Mouse (Mus musculus) heart, postnatal 36 days (tissue): ENCODE results near the gene Pacs2. TPM values are rescaled to one million over a fixed set of nuclear protein-coding genes. Genes with fewer than 3 reads are reported as not detected.
A peak's percentile ranks its signal among the peaks of the same experiment; 100 is the strongest.

ENCODE experiments used
- DNase-seq, 2 experiments: peaks; one replicate each; pipeline ENCODE4 v3.0.0; 2021 to 2022
- intact Hi-C: fragments of 180-260 bp; cut with DNase I; formaldehyde crosslinking; loops from one replicate; pipeline ENCODE4 v1.15.1; 2025
- total RNA-seq, 2 experiments: library from RNA; stranded (reverse); gene quantifications; 2 replicates each; pipeline ENCODE4 v1.2.3; 2021

Gene Pacs2
- total RNA-seq, 2 experiments from 2014 or later = 32.5 to 38.9 TPM

DNA sequence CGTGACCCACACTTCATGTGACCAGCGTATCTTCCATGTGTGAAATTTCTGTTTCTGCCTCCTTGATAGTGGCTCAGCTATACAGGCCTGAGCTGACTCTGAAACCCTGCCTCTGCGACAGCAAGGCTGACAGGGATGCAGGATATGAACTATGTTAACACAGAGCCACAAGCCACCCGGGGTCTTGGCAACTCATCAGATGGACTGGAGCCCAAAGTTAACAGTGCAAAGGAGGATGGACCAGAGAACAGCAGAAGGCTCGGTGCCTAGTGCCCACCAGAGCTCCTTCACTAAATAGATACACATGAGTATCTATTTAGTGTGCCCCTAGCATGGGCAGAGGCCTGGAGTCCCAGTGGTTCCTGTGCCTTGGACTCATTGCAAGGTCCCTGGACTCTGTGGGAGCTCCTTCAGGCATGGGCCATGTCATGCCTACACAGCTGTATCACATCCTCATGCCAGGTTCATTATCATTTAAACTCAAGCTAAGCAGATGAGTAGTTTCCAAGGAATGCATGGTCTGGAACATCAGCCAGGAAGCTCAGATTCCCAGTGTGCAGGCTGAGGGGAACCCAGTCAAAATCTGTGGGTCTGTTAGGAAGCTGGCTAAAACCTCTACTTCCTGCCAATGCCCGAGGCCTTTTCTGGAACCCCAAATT is 2.5 kb upstream of the Pacs2 start:
- DNase-seq = peak in 1 of 2 experiments; percentile 28

DNA sequence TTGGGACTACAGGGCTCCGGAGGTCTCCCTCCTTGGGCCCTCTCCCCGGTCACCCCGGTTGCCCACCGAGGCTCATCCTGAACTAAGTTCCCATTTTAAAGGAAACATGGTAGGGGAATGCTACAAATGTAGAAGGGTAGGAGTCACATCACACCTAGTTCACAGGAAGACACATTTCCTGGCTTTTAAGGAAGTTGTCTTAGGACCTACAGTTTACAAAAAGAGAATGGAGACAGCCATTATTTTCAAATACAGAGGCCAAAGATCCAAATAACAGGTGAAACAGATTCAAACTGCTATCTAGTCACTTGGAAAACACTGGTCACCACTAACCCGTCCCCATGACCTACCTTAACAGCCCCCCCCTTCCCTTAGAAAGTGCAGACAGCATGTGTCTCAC is 1.9 kb upstream of the Pacs2 start:
- DNase-seq = no peak
- intact Hi-C loops = no loop called here

More for the DNA sequence above, 2.5 kb upstream of the Pacs2 start:
- intact Hi-C loops = no loop called here

DNA sequence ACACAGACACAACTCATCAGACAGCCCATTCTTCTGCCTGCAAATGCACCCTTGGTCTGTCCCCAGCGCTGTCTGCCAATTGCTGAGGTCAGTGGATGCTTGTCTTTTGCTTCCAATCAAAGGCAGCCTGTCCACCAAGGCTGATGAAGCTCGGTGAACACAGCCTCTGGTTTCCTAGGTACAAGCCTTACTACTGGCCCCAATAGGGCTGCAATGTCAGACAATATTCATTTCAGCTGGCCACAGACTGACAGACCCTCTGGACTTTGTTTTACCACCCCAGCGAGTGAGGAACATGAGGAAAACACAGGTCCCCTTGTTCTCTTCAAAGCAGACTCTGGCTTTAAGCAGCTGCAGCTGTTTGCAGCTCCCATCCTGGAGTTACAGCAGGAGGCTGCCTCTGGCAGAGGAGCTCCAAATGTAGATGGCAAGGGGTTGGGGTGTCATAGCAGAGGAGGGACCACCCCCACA is 1.3 kb upstream of the Pacs2 start:
- peak in 1 of 2 experiments; percentile 39 for DNase-seq

DNA sequence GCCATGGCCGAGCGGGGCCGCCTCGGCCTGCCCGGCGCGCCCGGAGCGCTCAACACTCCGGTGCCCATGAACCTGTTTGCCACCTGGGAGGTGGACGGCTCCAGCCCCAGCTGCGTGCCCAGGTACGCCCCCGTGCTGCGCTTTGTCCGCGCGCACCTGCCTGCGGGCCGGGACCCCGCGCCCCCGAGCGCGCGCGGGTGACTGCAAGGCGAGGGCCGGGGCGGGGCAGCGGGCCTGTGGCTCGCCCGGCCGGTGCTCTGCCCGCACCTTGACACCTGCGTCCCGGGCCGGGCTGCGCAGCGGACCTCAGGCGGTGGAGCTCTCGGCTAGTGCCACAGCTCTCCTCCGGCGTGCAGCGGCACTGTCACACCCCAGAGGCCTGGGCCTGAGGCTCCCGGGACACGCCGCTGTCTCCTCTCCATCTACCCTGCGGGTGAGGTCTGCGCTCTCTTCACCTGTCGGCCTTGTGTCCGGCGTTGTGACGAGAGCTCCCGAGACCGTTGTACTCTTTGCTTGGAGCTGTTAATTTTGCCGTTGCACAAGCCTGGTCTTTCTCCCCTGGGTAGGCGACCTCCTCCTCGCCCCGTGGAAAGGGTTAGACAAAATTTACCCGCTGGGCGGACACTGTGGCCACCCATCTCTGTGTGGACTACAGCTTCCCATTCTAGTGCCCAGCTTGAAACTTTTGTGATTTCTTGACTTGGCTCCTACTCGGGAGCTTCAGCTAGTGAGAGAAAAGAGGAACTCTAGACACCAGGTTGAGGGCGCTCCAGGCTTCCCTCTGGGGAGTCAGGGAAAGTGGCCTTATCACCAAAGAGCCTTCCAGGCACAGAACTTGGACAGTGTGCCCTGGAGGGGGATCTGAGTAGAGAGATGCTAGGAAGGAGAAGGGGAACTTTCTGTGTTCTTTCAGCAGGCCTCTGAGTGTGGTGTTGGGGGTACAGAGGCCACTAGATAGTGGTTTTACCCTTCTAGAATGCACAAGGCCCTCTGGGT is 551 bp downstream of the Pacs2 start:
- peak; percentile 57 to 73 for DNase-seq
- intact Hi-C loops = loop anchor here (2.0 kb wide), 1 partner anchor 86 kb away; no protein-coding TSS in a partner anchor

More for the DNA sequence above, 1.3 kb upstream of the Pacs2 start:
- intact Hi-C loops = loop anchor here (1.0 kb wide), 1 partner anchor 12 kb away; no protein-coding TSS in a partner anchor

DNA sequence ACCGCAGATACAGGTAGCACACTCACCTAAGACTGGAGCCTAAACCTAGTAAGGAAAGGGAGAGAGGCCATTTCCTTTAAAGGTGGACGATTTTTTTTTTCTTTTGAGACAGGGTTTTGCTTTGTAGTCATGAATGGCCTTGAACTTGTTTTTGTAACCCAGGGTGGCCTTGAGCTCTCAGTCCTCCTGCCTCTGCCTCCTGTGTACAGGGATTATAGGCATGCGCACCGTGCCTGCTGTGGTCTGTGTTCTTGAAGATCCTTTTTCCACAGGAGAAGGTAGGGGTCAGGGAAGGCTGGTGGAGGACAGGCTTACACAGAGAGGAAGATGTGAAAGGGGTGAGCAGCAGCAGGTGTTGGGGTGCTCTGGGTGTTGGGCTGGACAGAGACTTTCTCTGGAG is 1.6 kb downstream of the Pacs2 start:
- no peak for DNase-seq
- intact Hi-C loops = loop anchor here (2.0 kb wide), 1 partner anchor 85 kb away; no protein-coding TSS in a partner anchor

DNA sequence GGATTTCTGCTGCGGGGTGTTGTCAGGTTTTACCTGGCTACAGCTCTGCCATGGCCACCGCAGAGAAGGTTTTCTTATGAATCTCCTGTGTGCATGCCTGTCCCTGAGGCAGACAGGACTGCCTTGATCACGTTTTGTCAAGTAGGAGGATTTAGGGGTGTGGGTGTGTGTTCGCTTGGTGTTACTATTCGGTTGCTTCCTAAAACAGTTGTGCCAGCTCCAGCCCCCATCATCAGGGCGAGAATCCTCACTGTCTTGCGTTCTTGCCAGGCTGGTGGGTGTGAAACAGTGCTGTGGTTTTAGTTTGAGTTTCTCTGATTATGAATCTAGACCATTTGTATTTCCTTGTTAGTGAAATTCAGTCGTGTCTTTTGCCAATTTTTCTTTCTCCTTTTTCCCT is 2.7 kb downstream of the Pacs2 start:
- intact Hi-C loops = no loop called here
- DNase-seq = no peak

DNA sequence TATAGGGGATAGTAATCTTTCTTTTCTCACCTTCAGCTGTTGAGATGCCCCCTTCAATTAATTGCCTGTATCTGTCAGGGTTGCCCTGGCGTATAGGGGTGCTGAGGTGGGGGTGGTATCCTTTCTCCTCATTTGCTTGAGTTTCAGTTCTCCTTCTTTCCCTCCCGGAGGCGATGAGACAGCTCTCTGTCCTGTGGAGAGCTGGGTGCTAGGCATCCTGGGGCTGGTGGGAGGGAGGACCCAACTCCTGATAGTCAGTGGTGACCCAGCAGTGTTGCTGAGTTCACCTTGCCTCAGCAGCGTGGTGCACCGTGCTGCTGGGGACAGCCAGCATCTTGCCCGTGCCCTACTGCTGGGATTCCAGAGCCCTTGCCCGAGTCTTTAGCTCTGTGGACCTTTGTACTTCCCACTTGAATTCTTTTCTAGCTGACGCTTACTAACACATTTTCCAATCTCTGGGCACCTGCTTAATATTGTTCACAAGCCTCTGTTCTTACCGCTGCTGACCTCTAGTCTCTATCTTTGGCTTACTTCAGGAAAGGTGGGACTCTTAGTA is 3.2 kb downstream of the Pacs2 start:
- intact Hi-C loops = no loop called here

DNA sequence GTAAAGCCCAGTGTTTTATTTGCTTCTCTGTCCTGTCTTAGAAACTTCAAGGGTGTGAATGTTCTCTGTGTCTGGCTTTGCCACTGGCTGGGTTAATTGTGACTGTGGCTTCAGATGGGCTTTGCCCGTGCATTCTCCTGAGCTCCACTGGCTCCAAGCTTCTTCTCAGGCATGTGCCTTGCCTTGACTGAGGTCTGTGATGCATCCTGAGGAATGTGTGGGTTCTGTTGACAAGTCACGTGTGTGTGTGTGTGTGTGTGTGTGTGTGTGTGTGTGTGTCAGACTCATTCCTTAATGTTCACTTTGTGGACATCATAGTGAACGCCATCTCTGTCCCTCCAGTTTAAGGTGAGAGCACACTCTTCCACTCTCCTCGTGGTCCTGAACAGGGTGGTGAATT is 4.5 kb downstream of the Pacs2 start:
- DNase-seq = no peak
- intact Hi-C loops = no loop called here

More for the DNA sequence above, 3.2 kb downstream of the Pacs2 start:
- no peak for DNase-seq

DNA sequence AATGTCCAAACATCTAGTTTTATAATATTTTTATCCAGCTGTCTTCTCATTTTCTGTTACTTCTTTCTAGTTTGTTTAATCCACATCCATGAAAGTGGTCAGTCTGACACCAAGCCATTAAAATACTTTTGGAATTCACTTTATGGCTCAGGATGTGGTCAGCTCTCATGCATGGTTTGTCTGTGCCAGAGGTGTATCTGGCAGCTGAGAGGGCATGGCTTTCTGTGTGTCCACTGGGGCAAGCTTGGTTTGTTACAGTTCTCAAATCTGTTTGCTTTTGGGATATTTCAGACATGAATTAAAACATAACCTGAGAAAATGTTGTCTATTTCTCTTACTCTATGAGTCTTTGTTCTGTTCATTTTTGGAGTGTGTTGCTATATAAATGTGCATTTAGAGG is 7.2 kb downstream of the Pacs2 start:
- intact Hi-C loops = no loop called here
- no peak for DNase-seq

DNA sequence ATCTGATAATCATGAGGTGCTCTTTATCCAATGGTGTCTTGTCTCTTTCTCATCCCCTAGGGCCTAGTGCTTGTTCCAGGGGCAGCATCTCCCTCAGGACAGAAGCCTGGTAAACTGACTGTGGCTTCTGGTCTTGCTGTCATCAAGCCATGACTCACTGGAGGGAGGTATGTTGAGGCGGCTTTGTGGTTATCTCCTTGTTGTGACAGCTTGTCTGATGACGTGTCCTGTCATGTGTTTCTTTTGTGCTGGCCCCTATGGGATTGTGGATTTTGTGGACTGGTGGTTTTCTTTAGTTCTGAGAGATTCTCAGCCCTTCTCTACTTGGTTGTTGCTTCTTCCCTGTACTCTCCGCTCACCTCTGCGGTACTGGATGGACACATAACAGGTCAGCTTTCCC is 8.8 kb downstream of the Pacs2 start:
- intact Hi-C loops = no loop called here
- no peak for DNase-seq

DNA sequence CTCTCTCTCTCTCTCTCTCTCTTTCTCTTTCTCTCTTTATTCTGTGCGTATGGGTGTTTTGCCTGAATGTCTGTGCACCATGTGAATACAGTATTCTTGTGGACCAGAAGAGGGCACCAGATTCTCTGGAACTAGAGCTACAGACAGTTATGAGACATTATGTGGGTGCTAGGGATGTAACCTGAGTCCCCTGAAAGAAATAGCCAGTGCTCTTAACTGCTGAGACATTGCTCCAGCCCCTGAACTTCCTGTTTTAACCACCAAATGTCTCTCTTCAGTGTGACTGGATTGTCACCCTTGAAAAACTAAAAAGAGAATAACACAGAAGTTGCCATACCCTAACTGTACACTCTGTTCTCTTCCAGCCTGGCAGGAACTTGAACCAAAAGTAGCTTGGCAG is 12.2 kb downstream of the Pacs2 start:
- no peak for DNase-seq
- intact Hi-C loops = no loop called here

DNA sequence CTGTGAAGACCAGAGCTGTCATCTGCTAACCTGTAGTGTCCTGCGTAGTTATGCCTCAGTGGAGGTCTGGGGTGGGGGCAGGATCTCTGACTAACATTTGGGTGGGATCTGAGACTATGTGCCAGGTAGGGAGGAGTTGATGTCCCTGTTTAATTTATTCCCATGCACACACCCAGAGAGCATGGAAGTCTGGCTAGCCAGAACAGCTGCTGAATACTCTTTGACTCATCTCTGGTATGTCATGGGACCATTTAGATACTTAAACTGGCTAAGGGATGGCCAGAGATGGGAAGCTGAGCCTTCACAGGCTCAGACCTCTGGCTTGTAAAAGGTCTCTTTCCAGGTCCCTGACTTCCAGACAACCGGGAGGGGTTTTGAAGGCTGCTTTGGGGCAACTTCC is 13.2 kb downstream of the Pacs2 start:
- no peak for DNase-seq
- intact Hi-C loops = no loop called here

DNA sequence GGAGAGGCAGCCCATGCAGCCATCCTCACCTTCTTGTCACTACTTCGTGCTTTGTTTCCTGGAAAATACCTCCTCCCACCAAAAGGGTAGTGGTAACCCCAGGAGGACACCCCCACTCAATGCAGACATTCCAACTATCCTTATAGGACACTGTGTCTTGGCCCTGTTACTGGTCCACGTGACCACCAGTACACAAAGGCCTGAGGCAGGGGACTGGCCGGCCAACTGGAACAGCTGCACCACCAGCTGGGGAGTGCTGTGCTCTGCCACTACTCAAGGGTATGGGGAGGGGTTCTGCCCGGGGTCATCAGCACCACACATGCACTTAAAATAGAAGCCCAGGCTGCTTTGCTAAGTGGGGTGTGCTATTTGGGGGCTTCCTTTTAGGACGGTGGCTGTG is 13.8 kb downstream of the Pacs2 start:
- intact Hi-C loops = no loop called here
- no peak for DNase-seq

DNA sequence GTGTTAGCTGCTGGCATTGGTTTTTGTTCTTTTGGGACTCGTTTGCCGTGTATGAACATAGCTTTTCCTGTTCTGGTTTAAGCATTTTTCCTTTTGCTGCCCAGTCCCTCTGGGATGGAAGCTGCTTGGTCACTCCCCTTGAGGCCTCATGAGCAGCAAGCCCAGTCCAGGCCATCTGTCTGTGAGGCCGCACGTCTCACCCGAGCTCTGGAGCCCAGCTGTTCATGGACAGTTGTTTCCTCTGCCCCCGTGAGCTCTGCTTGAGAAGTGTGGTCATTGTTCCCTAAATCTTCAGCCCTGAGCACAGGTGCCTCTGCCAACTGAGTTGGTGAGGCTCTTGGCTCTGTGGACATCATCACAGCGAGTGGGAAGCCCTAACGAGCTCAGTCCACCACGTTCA is 14.6 kb downstream of the Pacs2 start:
- intact Hi-C loops = no loop called here
- DNase-seq = no peak

DNA sequence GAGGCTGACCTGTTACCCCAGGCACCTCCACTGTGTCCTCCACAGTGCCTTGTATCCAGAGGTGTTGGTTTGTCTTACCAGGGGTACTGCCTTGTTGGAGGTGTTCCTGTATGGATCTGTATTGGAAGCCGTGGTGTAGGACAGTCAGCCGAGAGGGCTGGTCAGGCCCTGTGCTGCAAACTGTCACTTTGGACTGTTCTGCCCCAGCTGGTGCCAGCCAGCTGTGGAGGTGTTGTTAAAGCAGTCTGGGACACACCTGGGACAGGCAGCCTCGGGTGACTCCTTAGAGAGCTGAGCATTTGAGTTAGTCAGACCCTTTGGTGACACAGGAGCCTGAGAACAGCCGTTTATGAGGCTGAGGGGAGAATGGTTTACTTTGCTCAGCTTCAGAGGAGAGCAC is 15.7 kb downstream of the Pacs2 start:
- DNase-seq = no peak

DNA sequence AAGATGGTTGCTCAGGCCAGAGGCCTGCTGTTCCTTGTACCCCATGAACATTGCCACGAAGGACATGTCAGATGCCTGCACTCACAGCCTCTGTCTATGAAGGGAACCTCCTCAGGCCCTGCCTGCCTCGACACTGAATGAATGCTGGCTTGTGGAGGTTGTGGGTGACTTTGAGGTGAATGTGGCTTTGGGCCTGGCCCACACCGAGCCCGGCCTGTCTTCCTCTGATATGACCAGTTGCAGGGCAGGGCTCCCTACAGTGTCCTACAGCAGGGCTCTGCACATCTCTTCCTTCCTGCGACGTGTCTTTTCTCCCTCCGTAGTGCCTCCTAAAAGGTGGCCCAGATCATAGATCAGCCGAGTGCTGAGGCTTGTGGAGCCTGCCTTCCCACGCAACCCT is 16.7 kb downstream of the Pacs2 start:
- intact Hi-C loops = loop anchor here (1.0 kb wide), 1 partner anchor 18 kb away; no protein-coding TSS in a partner anchor
- DNase-seq = no peak

More for the DNA sequence above, 15.7 kb downstream of the Pacs2 start:
- intact Hi-C loops = loop anchor here (1.0 kb wide), 1 partner anchor 19 kb away; no protein-coding TSS in a partner anchor

DNA sequence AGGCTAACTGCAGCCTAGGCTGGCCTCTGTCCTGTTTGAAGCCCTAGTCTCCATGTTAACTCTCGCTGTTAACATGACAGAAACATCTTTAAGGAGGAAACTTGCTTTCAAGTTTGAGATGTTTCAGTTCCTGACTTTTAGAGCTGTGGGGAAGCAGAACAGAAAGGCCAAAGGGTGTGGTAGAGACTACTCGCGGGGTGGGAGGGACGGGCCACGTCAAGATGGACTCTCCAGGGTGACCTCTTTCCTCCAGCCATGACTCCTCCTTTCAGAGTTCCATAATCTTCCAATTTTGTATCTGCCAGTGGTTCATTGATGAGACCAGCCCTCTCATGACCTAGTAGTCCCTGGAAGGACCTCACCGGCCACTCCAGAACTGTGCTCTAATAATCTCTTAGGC is 17.1 kb downstream of the Pacs2 start:
- DNase-seq = no peak
- intact Hi-C loops = no loop called here

DNA sequence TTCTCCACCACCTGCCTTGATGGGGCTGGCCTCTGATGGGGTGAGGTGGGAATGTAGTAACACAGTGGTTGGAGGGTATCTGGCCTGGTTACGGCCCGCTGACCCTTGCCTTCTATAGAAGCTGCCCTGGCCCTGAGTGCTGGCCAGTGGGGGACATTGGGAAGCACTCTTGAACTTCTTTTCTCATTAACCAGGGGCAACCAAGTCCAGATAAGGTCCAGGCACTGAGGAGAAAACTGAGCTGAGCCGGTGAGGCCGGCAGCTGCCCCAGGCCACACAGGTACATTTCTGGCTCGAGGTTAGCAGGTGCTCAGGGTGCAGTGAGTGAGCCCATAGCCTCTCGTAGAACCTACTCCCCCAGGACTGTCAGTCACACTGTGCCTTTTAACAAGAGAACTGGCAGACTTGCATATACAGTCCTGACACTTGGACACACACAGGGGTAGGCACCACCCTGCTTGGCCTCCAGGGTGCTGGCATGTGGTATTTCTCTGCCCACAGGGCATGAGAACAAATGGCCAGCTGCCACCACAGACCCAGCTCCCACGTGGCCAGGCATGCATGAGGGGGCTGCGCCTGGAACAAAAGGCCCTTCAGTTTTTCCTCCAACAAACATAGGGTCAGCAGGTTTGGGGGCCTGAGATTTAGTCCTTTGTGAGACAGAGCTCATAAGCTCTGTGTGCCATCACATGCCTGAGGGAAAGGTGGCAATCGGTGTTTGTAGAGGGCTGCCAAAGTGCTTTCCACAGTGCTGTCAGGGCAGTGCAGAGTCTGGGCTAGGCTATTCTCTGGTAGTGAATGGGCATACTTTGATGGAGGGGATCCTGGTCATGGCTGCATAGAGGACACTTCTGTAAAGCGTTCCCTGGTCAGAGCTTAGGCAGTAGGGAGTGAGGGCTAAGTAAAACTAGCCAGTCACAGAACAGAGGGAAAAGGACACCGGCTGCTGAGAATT is 18.3 kb downstream of the Pacs2 start:
- DNase-seq = peak in 1 of 2 experiments; percentile 49
- intact Hi-C loops = no loop called here

DNA sequence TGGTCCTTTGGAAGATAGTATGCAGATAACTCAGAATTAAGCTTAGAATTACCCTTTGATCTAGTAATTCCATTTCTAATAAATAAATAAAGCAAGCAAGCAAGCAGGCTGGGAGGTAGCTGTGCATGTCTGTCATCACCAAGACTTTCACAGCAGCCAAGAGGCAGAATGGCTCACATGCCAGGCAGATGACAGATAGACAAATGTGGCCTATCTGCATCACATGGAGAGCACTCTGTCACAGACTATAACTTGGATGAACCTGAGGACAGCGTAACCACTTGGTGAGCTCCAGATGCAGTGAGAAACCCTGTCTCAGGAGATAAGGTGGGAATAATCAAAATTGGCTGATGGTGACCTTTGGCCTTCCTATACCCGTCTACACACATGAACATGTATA is 20.8 kb downstream of the Pacs2 start:
- DNase-seq = no peak

DNA sequence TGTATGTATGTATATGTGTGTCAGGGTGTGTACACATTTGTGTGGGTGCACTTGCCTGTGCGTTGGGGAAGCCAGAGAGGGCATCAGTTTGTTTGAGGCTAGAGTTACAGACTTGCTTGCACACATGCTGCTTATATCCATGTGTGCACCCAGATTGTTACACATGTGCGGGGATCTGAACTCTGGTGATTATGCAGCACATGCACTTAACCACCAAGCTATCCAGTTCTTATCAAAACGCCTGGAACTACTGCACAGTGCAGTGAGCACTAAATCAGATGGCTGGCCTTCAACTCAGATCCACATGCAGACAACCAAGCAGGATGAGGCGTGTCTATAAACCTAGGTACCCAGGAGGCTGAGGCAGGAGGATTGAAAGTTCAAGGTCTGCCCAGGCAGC is 22.7 kb downstream of the Pacs2 start:
- no peak for DNase-seq
- intact Hi-C loops = no loop called here

More for the DNA sequence above, 20.8 kb downstream of the Pacs2 start:
- intact Hi-C loops = no loop called here
